Mouse (Mus musculus) myocyte (in vitro differentiated cells): ENCODE measurements around the gene Itpr2. TPM values are rescaled to one million over a fixed set of nuclear protein-coding genes. Genes with fewer than 3 reads are reported as not detected.

Source experiments
- H3K27me3 ChIP-seq: one replicate; pipeline ENCODE4 v1.6.1; 2011; ENCODE audit not compliant: control insufficient read depth, insufficient read depth, insufficient read length
- H3K36me3 ChIP-seq: one replicate; pipeline ENCODE4 v1.6.1; 2011; ENCODE audit not compliant: control insufficient read depth, insufficient read depth
- H3K4me2 ChIP-seq: one replicate; pipeline ENCODE4 v1.6.1; 2011; ENCODE audit warnings: low read depth, control low read depth
- H3K4me3 ChIP-seq: one replicate; pipeline ENCODE4 v1.5.1; 2011; ENCODE audit warnings: mild to moderate bottlenecking, control low read depth, moderate library complexity
- H3K79me2 ChIP-seq: one replicate; pipeline ENCODE4 v1.6.1; 2011; ENCODE audit not compliant: control insufficient read depth, insufficient read depth
- H3ac ChIP-seq: one replicate; pipeline ENCODE4 v1.6.1; 2011; ENCODE audit not compliant: control insufficient read depth, insufficient read length
- CEBPB ChIP-seq: IDR thresholded peaks from 2 replicates; pipeline ENCODE4 v1.6.1; 2011; ENCODE audit warnings: mild to moderate bottlenecking, moderate library complexity; ENCODE audit not compliant: poor library complexity, insufficient read depth, severe bottlenecking
- E2F4 ChIP-seq: IDR thresholded peaks from one replicate; pipeline ENCODE4 v1.6.1; 2011; ENCODE audit warnings: mild to moderate bottlenecking, control low read depth, moderate library complexity; ENCODE audit not compliant: insufficient read depth
- MAX ChIP-seq: IDR thresholded peaks from one replicate; pipeline ENCODE4 v1.6.1; 2011; ENCODE audit warnings: low read depth, mild to moderate bottlenecking, control low read depth
- MYOD1 ChIP-seq, 3 experiments: IDR thresholded peaks; one replicate each; pipeline ENCODE4 v1.6.1; 2011; ENCODE audit warnings: control low read depth in 2 of 3, low read depth in 2 of 3, mild to moderate bottlenecking in 2 of 3, moderate library complexity in 1 of 3; ENCODE audit not compliant: insufficient read length in 2 of 3, control insufficient read depth in 1 of 3
- MYOG ChIP-seq, 3 experiments: IDR thresholded peaks; one replicate each; pipeline ENCODE4 v1.6.1; 2011; ENCODE audit warnings: control low read depth in 2 of 3, low read depth in 2 of 3, mild to moderate bottlenecking in 2 of 3; ENCODE audit not compliant: insufficient read length in 2 of 3, control insufficient read depth in 1 of 3, insufficient read depth in 1 of 3
- POLR2A ChIP-seq: IDR thresholded peaks from one replicate; pipeline ENCODE4 v1.6.1; 2011; ENCODE audit warnings: low read depth, mild to moderate bottlenecking, control low read depth, moderate library complexity; ENCODE audit not compliant: insufficient read length
- POLR2AphosphoS2 ChIP-seq: IDR thresholded peaks from one replicate; pipeline ENCODE4 v1.6.1; 2011; ENCODE audit warnings: low read depth, control low read depth; ENCODE audit not compliant: insufficient read length
- REST ChIP-seq: IDR thresholded peaks from one replicate; pipeline ENCODE4 v1.6.1; 2011; ENCODE audit warnings: mild to moderate bottlenecking, control low read depth, moderate library complexity; ENCODE audit not compliant: insufficient read depth, insufficient read length
- SRF ChIP-seq: IDR thresholded peaks from one replicate; pipeline ENCODE4 v1.6.1; 2011; ENCODE audit warnings: low read depth; ENCODE audit not compliant: control insufficient read depth, insufficient read length
- TCF12 ChIP-seq: IDR thresholded peaks from one replicate; pipeline ENCODE4 v1.6.1; 2011; ENCODE audit warnings: mild to moderate bottlenecking, control low read depth; ENCODE audit not compliant: poor library complexity, insufficient read depth, severe bottlenecking
- TCF3 ChIP-seq: IDR thresholded peaks from one replicate; pipeline ENCODE4 v1.6.1; 2011; ENCODE audit warnings: low read depth, control low read depth; ENCODE audit not compliant: insufficient read length
- USF1 ChIP-seq: IDR thresholded peaks from one replicate; pipeline ENCODE4 v1.6.1; 2011; ENCODE audit warnings: low read depth, mild to moderate bottlenecking, control low read depth, moderate library complexity
- polyA plus RNA-seq: library from polyadenylated mRNA; unstranded; fragments of >200 nt; fragmentation: generic; extraction: Trizol; gene quantifications from one replicate; pipeline ENCODE4 v1.2.1, GENCODE M21; 2012; ENCODE audit warnings: missing spikeins

Gene Itpr2
- polyA plus RNA-seq, 1 experiment = 4.7 TPM

DNA sequence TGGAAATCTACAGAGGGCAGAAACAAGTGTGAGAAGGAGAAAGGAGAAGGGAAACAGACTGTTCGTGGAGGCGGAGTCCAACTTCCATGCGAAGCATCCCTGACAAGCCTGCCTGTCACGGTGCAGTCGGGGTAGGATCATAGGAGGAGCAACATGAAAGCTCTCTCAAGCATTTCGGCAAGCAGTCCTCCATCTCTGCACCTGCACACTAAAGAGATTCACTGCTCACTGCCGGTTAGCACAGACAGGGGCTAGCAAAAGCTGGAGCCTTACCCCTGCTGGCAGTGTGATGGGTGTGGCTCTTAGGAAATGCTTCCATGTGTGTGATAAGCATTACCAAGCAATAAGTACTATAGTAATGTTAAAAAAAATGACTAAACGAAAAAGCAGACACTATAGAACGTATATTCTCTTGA is 271.6 kb downstream of the Itpr2 start:
- H3K36me3 ChIP-seq = peaks cover 9% of the 10 kb centered on the region

DNA sequence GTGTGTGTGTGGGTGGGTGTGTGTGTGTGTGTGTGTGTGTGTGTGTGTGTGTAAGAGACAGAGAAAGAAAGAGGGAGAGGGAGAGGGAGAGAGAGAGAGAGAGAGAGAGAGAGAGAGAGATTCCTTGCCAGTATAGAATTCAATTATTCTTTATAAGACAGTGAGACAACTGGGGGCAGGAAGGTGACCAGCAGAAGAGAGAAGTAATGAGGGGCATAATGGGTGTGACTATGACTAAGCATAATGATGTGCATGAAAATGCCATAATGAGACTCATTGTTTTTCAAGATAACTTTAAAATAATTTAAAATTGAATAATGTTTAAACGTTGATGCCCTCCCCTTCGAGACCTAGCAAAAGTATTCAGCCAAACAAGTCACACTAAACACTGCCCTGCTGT is 272.1 kb downstream of the Itpr2 start:
- Histone ChIP-seq H3K79me2 (no peaks in the 10 kb centered on the region), H3ac (no peak overlapping the region), H3K4me2 (no peak overlapping the region), H3K4me3 (no peak overlapping the region), H3K27me3 (no peaks in the 10 kb centered on the region), H3K36me3 (peaks cover 9% of the 10 kb centered on the region)
- TF ChIP-seq SRF (no peak), USF1 (no peak), E2F4 (no peak), MYOG (IDR thresholded peaks at IDR 0.05; ENCODE audit: control insufficient read depth in 1 of 3, insufficient read depth in 1 of 3, insufficient read length in 2 of 3, low read depth in 2 of 3) (no peak), MAX (no peak), TCF3 (no peak)

More for the DNA sequence above, 271.6 kb downstream of the Itpr2 start:
- TF ChIP-seq SRF = no peak
- no peak for TF ChIP-seq POLR2A
- TF ChIP-seq CEBPB = no peak
- no peak for TF ChIP-seq USF1
- no peak for TF ChIP-seq REST
- no peak for TF ChIP-seq TCF12
- no peaks in the 10 kb centered on the region for H3K27me3 ChIP-seq
- no peak overlapping the region for H3ac ChIP-seq
- no peaks in the 10 kb centered on the region for H3K79me2 ChIP-seq
- no peak overlapping the region for H3K4me3 ChIP-seq
- no peak overlapping the region for H3K4me2 ChIP-seq

DNA sequence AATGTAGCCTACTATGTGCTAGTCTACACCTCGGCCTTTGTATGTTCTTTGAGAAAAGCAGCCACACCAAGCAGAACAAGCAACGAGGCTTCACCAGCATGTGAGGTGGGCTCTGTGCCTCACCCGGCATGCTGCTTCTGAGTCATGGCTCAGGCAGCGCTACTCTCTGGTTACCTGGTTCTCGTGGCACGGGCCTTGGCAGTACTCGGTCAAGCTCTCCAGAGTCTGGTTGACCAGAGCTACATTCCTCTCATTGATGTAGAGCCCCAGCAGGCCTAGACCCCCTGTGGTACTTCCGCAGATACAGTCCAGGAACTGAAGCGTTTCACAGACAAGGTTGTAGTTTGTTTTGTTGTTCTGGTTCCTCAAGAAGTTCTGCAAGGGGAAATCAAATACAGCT is 272.5 kb downstream of the Itpr2 start:
- Histone ChIP-seq H3K79me2 (no peaks in the 10 kb centered on the region), H3ac (no peak overlapping the region), H3K36me3 (peaks cover 9% of the 10 kb centered on the region), H3K4me2 (no peak overlapping the region), H3K4me3 (no peak overlapping the region), H3K27me3 (no peaks in the 10 kb centered on the region)
- TF ChIP-seq TCF12 (no peak), REST (no peak), POLR2A (no peak)

DNA sequence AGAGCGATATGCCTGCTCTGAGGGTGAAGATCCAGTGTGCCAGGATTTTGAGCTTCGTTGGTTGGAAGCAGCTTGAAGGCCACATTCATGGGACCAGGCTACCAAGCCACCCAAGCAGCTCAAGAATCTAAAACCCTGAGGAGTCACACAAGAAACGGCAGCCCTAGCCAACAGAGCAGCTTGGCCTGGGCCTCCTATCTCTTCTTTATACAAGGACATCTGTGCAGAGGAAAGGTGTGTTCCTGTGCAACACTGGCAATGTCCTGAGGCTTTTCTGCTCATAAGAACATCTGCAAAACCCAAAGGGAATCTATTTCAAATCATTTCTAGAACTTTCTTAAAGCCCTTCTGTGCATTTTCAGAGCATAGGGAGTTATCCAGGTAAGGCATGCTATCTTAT is 274.0 kb downstream of the Itpr2 start:
- TF ChIP-seq REST (no peak), POLR2A (no peak), E2F4 (no peak), MYOD1 (IDR thresholded peaks at IDR 0.05; ENCODE audit: control insufficient read depth in 1 of 3, insufficient read length in 2 of 3, low read depth in 2 of 3) (no peak), USF1 (no peak), SRF (no peak), TCF12 (no peak), CEBPB (no peak), TCF3 (no peak), MAX (no peak), MYOG (IDR thresholded peaks at IDR 0.05; ENCODE audit: control insufficient read depth in 1 of 3, insufficient read depth in 1 of 3, insufficient read length in 2 of 3, low read depth in 2 of 3) (no peak)
- Histone ChIP-seq H3K4me2 (no peak overlapping the region), H3K4me3 (no peak overlapping the region), H3ac (no peak overlapping the region), H3K27me3 (no peaks in the 10 kb centered on the region), H3K36me3 (peaks cover 10% of the 10 kb centered on the region), H3K79me2 (no peaks in the 10 kb centered on the region)

DNA sequence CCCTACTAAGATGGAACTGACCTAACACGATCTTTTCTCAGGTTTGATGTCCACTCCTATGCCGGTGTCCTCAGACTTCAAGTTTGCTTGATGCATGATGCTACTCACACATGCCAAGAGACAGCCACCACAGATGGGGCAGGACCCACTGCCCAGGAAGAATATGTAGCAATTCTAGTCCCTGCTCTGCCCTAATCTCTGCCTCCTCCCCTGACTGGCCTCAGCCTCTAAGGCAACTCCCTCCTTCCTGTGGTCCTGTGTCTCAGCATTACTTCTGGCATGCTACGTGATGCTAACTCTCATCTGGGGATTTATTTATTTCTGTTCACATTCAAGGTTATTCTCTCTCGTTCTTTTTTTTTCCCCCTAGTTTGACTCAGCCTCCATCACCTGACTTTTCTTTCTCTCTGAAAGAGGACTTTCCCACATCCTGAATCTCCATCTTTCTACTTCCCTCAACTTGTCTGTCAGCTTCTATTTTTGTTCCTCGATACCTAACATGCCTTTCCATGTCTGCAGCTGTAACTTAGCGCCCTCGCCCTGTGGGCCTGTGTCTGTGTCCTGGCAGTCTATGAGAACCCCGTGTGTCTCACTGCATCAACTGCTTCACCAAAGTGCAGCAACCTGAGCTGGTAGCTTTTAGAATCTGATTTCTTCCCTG is 279.5 kb downstream of the Itpr2 start:
- Histone ChIP-seq H3K27me3 (no peaks in the 10 kb centered on the region), H3K4me2 (no peak overlapping the region), H3K36me3 (peaks cover 11% of the 10 kb centered on the region), H3K4me3 (no peak overlapping the region), H3ac (no peak overlapping the region), H3K79me2 (no peaks in the 10 kb centered on the region)
- TF ChIP-seq MYOD1 (IDR thresholded peaks at IDR 0.05; ENCODE audit: control insufficient read depth in 1 of 3, insufficient read length in 2 of 3, low read depth in 2 of 3) (no peak), POLR2A (no peak), USF1 (no peak), SRF (no peak), POLR2AphosphoS2 (no peak), CEBPB (no peak), E2F4 (no peak), REST (no peak), TCF3 (no peak), MYOG (IDR thresholded peaks at IDR 0.05; ENCODE audit: control insufficient read depth in 1 of 3, insufficient read depth in 1 of 3, insufficient read length in 2 of 3, low read depth in 2 of 3) (no peak), MAX (no peak), TCF12 (no peak)
